Mouse (Mus musculus) liver, embryonic 13.5 days (tissue): ENCODE data around the gene Gm20518. TPM values are rescaled to one million over a fixed set of nuclear protein-coding genes. Genes with fewer than 3 reads are reported as not detected.
A peak's percentile ranks its signal among the peaks of the same experiment; 100 is the strongest.

Experiments
- ATAC-seq: fragments of 200-750 bp; cut with Nextera tagmentation; 2 replicates; pipeline ENCODE4 v1.8.0; 2017; ENCODE audit warnings: low read depth, mild to moderate bottlenecking, moderate number of reproducible peaks, moderate library complexity
- DNase-seq: peaks from one replicate; pipeline ENCODE4 v3.0.0; 2022
- H3K27ac ChIP-seq: fragments of 300-500 bp; sonication (generic); 2 replicates; pipeline ENCODE4 v1.5.1; 2015; ENCODE audit warnings: moderate library complexity, mild to moderate bottlenecking, inconsistent platforms
- H3K27me3 ChIP-seq: fragments of 300-500 bp; sonication (generic); 2 replicates; pipeline ENCODE4 v1.6.1; 2015; ENCODE audit warnings: mild to moderate bottlenecking, inconsistent platforms
- H3K36me3 ChIP-seq: fragments of 300-500 bp; sonication (generic); 2 replicates; pipeline ENCODE4 v1.6.1; 2015; ENCODE audit warnings: mild to moderate bottlenecking, inconsistent platforms
- H3K4me1 ChIP-seq: fragments of 300-500 bp; sonication (generic); replicated peaks from 2 replicates; pipeline ENCODE4 v1.6.1; 2015; ENCODE audit warnings: inconsistent platforms
- H3K4me2 ChIP-seq: fragments of 300-500 bp; sonication (generic); 2 replicates; pipeline ENCODE4 v1.6.1; 2015; ENCODE audit warnings: inconsistent platforms, mild to moderate bottlenecking, moderate library complexity
- H3K4me3 ChIP-seq: fragments of 300-500 bp; sonication (generic); replicated peaks from 2 replicates; pipeline ENCODE4 v1.5.1; 2015; ENCODE audit warnings: mild to moderate bottlenecking, inconsistent platforms
- H3K9ac ChIP-seq: fragments of 300-500 bp; sonication (generic); 2 replicates; pipeline ENCODE4 v1.6.1; 2015; ENCODE audit warnings: mild to moderate bottlenecking, inconsistent platforms
- H3K9me3 ChIP-seq: fragments of 300-500 bp; sonication (generic); replicated peaks from 2 replicates; pipeline ENCODE4 v1.6.1; 2016; ENCODE audit warnings: inconsistent platforms
- WGBS: fragments of 180-500 bp; shearing (Covaris S2); methylation state at CpG from one replicate; pipeline ENCODE4 v1.1.7; 2015; ENCODE audit not compliant: insufficient replicate concordance; 5-methylcytosine and 5-hydroxymethylcytosine counted together
- polyA plus RNA-seq: library from polyadenylated mRNA; unstranded; fragments of >200 nt; fragmentation: Nextera tagmentation; extraction: Ambion mirVana; gene quantifications from 2 replicates; pipeline ENCODE4 v1.2.1, GENCODE M21; 2015

The Gm20518 gene
- polyA plus RNA-seq, 1 experiment from 2014 or later: 0.08 TPM

DNA sequence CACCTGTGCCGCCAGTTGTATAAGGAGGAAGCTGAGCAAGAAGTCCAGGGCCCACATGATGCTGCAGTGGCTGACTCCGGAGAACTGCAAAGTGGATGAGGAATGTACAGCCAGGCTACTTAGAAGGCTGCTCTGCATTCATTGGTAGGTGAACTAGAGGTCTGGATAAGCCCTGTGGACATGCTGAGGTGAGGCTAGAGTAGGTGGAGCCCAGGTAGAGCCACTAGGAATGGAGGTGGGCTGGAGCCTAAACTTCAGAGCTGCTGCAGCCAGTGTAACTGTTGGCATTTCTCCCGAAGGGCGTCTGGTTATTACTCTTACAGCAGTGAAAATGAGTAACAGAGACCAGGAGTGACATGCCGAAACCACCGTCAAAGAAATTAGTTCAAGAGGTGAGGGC lies 53.4 kb downstream of the Gm20518 start, which contains the start of gene Car15:
TSS of gene Car15 (minus strand) at position 314 of the 400 bp plus-strand sequence.
- ATAC-seq: no peak
- H3K27me3 ChIP-seq: peaks cover 52% of the 10 kb centered on the region
- 71% methylated on average over 6 of the region's 6 CpGs for WGBS

DNA sequence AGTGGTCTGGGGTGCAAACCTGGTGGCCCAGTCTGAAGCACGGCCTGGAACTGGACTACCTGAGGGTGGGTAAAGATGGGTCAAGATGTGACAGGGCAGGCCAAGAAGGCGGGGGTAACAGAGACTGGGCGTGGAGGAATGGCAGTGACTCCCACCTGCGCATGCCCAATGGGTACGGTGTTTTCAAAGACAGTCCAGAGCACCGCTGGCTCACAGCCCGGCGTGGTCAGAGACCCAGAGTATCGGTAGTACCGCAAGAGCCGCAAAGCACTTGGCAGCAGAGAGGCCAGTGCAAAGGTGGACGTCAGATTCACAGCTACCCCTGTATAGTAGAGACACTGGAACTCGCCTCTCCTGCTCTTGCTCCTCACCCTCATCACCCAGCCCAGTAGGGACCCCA lies 56.0 kb downstream of the Gm20518 start:
- Histone ChIP-seq H3K9me3 (no peaks in the 10 kb centered on the region), H3K27me3 (peaks cover 77% of the 10 kb centered on the region), H3K4me3 (no peak overlapping the region), H3K4me2 (no peak overlapping the region), H3K9ac (no peak overlapping the region), H3K36me3 (no peaks in the 10 kb centered on the region; the same call in 1 of the 2 replicates), H3K27ac (no peak overlapping the region), H3K4me1 (peaks cover 13% of the 10 kb centered on the region)
- DNase-seq (no peak), ATAC-seq (no peak)
- WGBS: 39% methylated on average over 13 of the region's 13 CpGs

More for the DNA sequence above, 53.4 kb downstream of the Gm20518 start, which contains the start of gene Car15:
- DNase-seq: no peak
- Histone ChIP-seq H3K9me3 (no peaks in the 10 kb centered on the region), H3K4me1 (peaks cover 13% of the 10 kb centered on the region), H3K27ac (no peak within 1 kb of the TSS), H3K36me3 (peaks cover 24% of the 10 kb centered on the region), H3K4me2 (no peak within 1 kb of the TSS), H3K4me3 (no peak within 1 kb of the TSS), H3K9ac (no peak within 1 kb of the TSS)

DNA sequence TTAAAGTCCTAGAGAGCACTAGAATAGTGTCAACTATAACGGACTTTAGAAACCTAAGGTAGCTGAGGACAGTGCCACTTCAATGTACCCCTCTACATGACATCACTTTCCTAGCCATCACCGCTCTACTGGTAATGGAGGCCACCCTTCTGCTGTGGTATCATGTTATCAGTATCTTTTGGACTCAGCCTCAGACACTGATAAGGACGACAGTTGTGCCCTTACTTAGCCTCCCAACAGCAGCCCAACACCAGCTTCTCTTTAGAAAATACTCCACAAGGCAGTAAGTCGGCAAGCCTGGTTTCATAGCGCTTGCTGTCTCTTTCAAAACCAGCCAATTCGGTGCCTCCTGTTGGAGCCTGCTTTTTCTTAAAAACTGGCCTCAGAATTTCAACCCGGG lies 56.9 kb downstream of the Gm20518 start:
- Histone ChIP-seq H3K4me1 (peaks cover 13% of the 10 kb centered on the region), H3K4me2 (peak overlapping the region; percentile 68), H3K27me3 (peaks cover 87% of the 10 kb centered on the region), H3K4me3 (no peak overlapping the region), H3K9ac (no peak overlapping the region), H3K36me3 (no peaks in the 10 kb centered on the region), H3K9me3 (no peaks in the 10 kb centered on the region), H3K27ac (no peak overlapping the region)
- DNase-seq: no peak
- ATAC-seq: no peak
- 33% methylated on average over 7 of the region's 7 CpGs for WGBS

DNA sequence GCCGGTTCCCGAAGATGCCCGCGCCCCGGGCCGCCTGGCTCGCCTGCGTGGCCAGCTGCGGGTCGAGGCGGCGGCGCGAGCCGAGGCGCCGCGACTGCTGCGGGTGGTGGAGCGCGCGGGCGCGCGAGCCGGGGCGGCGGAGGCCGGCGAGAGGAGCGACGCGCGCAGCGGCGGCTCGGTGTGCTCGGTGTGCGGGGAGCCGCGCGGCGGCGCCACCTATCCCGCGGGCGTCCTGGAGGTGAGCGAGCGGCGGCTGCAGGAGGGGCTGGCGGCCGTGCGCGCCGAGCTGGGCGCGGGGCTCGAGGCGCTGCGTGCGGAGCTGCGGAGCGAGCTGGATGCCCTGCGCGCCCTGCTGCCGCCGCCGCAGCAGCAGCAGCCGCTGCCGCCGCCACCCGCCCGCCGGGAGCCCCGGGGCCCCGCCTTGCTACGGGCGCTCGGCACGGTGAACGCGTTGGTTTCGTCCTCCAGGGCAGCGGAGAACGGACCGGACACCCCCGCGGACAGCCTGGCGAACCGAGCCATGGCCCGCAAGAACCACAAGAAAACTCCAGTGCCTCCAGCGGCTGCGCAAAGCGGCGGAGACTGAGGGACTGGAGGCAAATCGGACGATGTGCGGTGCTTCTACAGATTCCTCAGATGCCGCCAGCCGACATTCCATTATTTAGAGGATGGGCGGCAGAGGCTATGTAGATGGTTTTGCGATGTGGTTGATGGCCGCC lies 57.6 kb downstream of the Gm20518 start:
- no peak overlapping the region for H3K9ac ChIP-seq
- no peaks in the 10 kb centered on the region for H3K36me3 ChIP-seq
- peaks cover 13% of the 10 kb centered on the region for H3K4me1 ChIP-seq
- WGBS: 1% methylated on average over 96 of the region's 103 CpGs
- no peak for DNase-seq
- no peak for ATAC-seq
- peaks cover 94% of the 10 kb centered on the region for H3K27me3 ChIP-seq
- H3K27ac ChIP-seq: no peak overlapping the region
- H3K4me3 ChIP-seq: peak overlapping the region; percentile 54
- no peaks in the 10 kb centered on the region for H3K9me3 ChIP-seq
- peak overlapping the region; percentile 68 for H3K4me2 ChIP-seq

DNA sequence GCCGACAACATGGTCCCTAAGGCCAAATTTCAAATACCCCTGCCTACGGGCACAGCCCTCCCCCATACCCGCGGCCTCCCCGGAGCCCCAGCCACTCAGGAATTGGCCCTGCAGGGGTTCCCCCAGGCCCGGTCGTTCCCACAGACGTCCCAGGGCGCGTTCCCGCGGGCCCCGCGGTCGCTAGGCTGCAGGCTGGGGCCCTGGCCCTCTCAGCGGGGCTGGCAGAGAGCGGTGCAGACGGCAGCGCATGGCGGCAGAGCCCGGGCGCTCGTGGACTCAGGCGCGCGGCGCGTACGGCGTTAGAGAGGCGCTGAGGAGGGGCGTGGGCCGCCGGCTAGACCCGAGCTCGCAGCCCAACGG lies 58.2 kb downstream of the Gm20518 start:
- H3K9me3 ChIP-seq: no peaks in the 10 kb centered on the region
- 1% methylated on average over 37 of the region's 37 CpGs for WGBS
- H3K4me2 ChIP-seq: peak overlapping the region; percentile 68
- H3K4me3 ChIP-seq: peak overlapping the region; percentile 54
- DNase-seq (no peak), ATAC-seq (no peak)
- H3K27me3 ChIP-seq: peaks cover 99% of the 10 kb centered on the region
- no peak overlapping the region for H3K27ac ChIP-seq
- H3K9ac ChIP-seq: no peak overlapping the region
- peaks cover 13% of the 10 kb centered on the region for H3K4me1 ChIP-seq
- no peaks in the 10 kb centered on the region for H3K36me3 ChIP-seq

DNA sequence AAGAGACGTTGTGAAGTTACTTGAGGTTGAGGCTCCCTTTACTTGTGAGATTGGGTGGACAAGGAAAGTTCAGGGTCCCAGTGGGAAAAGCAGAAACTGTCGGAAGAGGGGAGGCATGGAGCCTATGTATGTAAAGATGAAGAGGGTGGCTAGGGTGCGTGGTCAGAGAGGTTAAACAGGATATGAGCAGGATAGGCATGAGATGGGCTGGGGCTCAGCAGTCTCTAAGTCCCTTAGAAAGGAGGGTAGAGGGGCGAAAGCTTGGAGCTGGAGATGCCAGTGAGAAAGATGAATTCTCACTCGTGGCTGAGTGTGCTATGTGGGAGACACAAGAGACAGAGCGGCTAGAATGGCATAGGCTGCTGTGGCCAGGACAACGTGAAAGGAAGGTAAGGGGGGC lies 58.6 kb downstream of the Gm20518 start, which contains the start of gene B830017H08Rik:
TSS of gene B830017H08Rik (plus strand) at position 301 of the 400 bp plus-strand sequence.
- no peak within 1 kb of the TSS for H3K27ac ChIP-seq

DNA sequence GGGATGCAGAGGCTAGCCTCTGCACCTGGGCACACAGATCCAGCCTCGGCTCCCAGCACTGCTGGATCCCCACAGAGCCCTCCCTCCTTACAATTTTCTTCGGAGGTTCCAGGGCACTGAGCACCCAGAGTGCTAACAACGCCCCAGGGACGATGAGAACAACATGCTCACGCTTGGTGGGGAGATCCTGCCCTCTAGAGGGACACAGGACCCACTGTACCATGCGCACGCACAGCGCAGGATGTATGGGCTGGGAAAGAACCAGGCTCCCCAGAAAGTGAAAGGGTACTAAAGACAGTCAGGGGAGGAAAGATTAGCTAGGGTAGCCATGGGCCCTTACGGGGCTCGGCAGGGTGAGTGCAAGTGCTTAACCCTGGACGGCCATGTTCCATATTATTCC lies 59.7 kb downstream of the Gm20518 start:
- no peaks in the 10 kb centered on the region for H3K36me3 ChIP-seq
- DNase-seq: no peak
- H3K4me3 ChIP-seq: no peak overlapping the region
- ATAC-seq: no peak
- H3K9me3 ChIP-seq: no peaks in the 10 kb centered on the region
- H3K4me1 ChIP-seq: peaks cover 13% of the 10 kb centered on the region
- 12% methylated on average over 11 of the region's 11 CpGs for WGBS
- no peak overlapping the region for H3K4me2 ChIP-seq
- H3K27me3 ChIP-seq: peaks cover 99% of the 10 kb centered on the region
- H3K9ac ChIP-seq: no peak overlapping the region
- H3K27ac ChIP-seq: no peak overlapping the region

More for the DNA sequence above, 58.6 kb downstream of the Gm20518 start, which contains the start of gene B830017H08Rik:
- Histone ChIP-seq H3K27me3 (peaks cover 99% of the 10 kb centered on the region), H3K36me3 (no peaks in the 10 kb centered on the region), H3K9ac (no peak within 1 kb of the TSS), H3K4me2 (peak within 1 kb of the TSS; percentile 68), H3K4me1 (peaks cover 13% of the 10 kb centered on the region), H3K9me3 (no peaks in the 10 kb centered on the region), H3K4me3 (peak within 1 kb of the TSS; percentile 54)
- 21% methylated on average over 7 of the region's 7 CpGs for WGBS
- no peak for DNase-seq
- no peak for ATAC-seq

DNA sequence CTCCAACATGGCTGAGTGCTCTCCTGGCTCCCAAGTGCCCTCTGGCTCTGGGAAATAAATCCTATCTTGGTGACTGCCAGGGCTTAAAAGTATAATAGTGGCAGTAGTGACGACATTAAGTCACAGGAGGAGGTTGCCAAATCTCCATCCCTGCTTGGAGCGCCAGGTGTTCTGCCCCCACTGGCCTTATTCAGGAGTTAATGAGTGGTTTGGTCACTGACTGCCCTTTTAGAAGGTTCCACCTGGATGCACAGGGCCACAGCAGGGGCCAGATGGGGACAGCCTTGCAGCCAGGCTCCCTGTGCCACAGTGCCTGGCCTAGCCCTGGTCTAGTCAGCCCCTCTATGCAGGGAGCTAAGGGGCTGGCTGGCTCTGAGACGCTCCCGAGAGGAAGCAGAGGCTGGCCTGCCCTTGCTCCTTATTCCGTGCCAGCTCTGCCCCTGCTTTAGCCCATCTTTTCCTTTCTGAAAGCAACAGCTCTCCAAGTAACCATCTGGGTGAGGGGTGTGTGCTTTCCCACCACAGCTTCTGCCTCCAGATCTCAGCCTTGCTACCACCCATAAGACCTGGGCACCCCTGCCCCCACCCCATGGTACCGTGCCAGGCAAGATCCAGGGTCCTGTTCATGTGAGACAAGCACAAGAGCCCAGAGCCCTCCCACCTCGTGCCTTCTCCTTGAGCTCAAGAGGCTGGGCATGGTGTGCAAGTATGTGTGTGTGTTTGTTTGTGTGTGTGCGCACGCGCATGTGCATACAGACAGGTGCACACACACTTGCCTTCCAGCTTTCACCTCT lies 60.9 kb downstream of the Gm20518 start:
- Histone ChIP-seq H3K27me3 (peaks cover 94% of the 10 kb centered on the region), H3K4me1 (peaks cover 13% of the 10 kb centered on the region), H3K9me3 (no peaks in the 10 kb centered on the region), H3K27ac (no peak overlapping the region), H3K9ac (no peak overlapping the region), H3K4me3 (no peak overlapping the region), H3K4me2 (no peak overlapping the region), H3K36me3 (no peaks in the 10 kb centered on the region)
- 61% methylated on average over 10 of the region's 10 CpGs for WGBS
- ATAC-seq (no peak), DNase-seq (no peak)

DNA sequence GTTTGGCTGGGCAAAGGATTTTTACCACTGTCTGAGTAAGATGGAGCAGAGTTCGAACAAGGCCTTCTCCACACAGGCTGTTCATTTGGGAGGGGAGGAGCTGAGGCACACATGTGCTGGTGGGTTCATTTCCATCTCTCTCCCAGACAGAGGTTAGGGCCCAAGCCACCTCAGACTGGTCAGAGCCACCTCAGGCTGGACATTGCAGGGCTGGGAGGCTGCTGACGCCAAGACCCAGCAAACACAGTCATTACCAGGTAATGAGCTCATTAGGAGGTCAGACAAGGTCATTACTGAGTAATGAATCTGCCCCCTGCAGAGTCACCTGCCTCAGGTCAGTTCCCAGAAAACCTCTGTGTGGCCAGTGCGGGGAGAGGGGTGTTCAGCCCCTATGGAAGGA lies 62.6 kb downstream of the Gm20518 start:
- Histone ChIP-seq H3K9ac (no peak overlapping the region), H3K27me3 (peaks cover 85% of the 10 kb centered on the region), H3K4me1 (peaks cover 8% of the 10 kb centered on the region), H3K36me3 (no peaks in the 10 kb centered on the region), H3K4me2 (no peak overlapping the region), H3K9me3 (no peaks in the 10 kb centered on the region), H3K27ac (no peak overlapping the region), H3K4me3 (no peak overlapping the region)
- DNase-seq (no peak), ATAC-seq (no peak)
- 66% methylated on average over 3 of the region's 3 CpGs for WGBS

DNA sequence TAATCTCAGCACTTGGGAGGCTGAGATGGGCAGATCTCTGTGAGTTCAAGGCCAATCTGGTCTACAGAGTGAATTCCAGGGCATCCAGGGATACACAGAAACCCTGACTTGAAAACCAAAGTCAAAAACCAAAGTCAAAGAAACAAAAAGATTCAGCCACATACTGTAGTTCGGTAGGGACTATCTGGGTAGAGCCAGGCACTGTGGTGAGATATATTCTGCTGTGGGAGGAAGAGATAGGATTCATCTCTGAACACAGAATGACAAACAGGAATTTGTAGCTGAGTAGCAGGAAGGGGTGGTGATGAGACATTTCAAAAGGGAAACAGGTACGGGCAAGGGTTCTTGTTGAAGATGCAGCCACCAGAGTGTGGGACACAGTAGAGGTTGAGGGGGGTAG lies 63.2 kb downstream of the Gm20518 start:
- Histone ChIP-seq H3K36me3 (no peaks in the 10 kb centered on the region), H3K9me3 (no peaks in the 10 kb centered on the region), H3K27ac (no peak overlapping the region), H3K27me3 (peaks cover 85% of the 10 kb centered on the region), H3K4me3 (no peak overlapping the region), H3K9ac (no peak overlapping the region), H3K4me1 (peaks cover 1% of the 10 kb centered on the region), H3K4me2 (no peak overlapping the region)
- WGBS: 21% methylated on average over 2 of the region's 2 CpGs
- DNase-seq (no peak), ATAC-seq (no peak)

DNA sequence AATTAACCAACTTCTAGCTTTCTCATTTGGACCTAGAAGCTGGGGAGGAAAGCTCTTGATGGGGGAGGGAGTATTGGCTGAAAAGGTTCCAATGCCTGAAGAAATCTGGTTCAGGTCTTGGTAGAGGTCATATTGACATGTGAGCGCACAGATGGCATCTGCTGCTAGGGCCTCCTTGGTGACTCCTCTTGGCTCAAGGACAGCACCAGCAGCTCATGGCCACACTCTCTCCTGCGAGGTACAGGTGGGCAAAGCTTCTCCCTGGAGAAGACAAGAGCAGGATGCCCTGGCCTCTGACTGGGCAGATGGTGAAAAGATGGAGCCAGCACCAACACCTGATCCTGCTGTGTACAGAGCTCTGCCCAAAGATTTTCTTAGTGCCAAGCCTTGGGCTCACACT lies 65.0 kb downstream of the Gm20518 start:
- Histone ChIP-seq H3K9ac (no peak overlapping the region), H3K27ac (no peak overlapping the region), H3K4me3 (no peak overlapping the region), H3K4me2 (no peak overlapping the region), H3K9me3 (no peaks in the 10 kb centered on the region), H3K4me1 (no peaks in the 10 kb centered on the region), H3K36me3 (no peaks in the 10 kb centered on the region), H3K27me3 (peaks cover 81% of the 10 kb centered on the region)
- no peak for DNase-seq
- no peak for ATAC-seq
- 50% methylated on average over 2 of the region's 2 CpGs for WGBS
